Mouse (Mus musculus): ENCODE results near the gene Vipas39.

GRCm38 (mm10) chr12:87216053-87216452, 50.0 kb downstream of the Vipas39 start:
- TF ChIP-seq CTCF (conservative IDR thresholded peaks at IDR 0.05; ENCODE audit: low read length) (no peak), NANOG (IDR thresholded peaks at IDR 0.05; ENCODE audit: borderline replicate concordance, low read length) (no peak)
